Mouse (Mus musculus): ENCODE results near the gene Spata21. TPM values are rescaled to one million over a fixed set of nuclear protein-coding genes. Genes with fewer than 3 reads are reported as not detected.
A peak's percentile ranks its signal among the peaks of the same experiment; 100 is the strongest.
"Not testable (repeated sequence)": the region's sequence is repeated elsewhere in the genome, so short reads cannot be mapped to it uniquely, and the experiment has no call there.

Spata21 gene
- polyA plus RNA-seq, 1 experiment from 2014 or later: not detected

GRCm38 (mm10) chr4:141140354-141140753 lies 52.2 kb downstream of the Spata21 start:
- WGBS: 91% methylated on average over 9 of the region's 9 CpGs
- not testable (repeated sequence) for H3K36me3 ChIP-seq; H3K9me3 ChIP-seq; H3K4me2 ChIP-seq; H3K9ac ChIP-seq (replicated peaks); ATAC-seq (ENCODE audit: insufficient number of reproducible peaks, insufficient read depth, low FRiP score, low TSS enrichment, low read depth); H3K27me3 ChIP-seq; H3K4me3 ChIP-seq (replicated peaks); H3K27ac ChIP-seq
- peaks cover 27% of the 10 kb centered on the region for H3K4me1 ChIP-seq (replicated peaks)

GRCm38 (mm10) chr4:141140967-141141366 lies 52.8 kb downstream of the Spata21 start:
- Histone ChIP-seq H3K36me3 (no peaks in the 10 kb centered on the region), H3K4me1 (replicated peaks) (peaks cover 25% of the 10 kb centered on the region), H3K9me3 (no peaks in the 10 kb centered on the region), H3K27me3 (no peaks in the 10 kb centered on the region), H3K4me3 (replicated peaks) (no peak overlapping the region), H3K27ac (no peak overlapping the region), H3K9ac (replicated peaks) (no peak overlapping the region), H3K4me2 (no peak overlapping the region)
- WGBS: 91% methylated on average over 6 of the region's 6 CpGs
- ATAC-seq (ENCODE audit: insufficient number of reproducible peaks, insufficient read depth, low FRiP score, low TSS enrichment, low read depth): no peak

GRCm38 (mm10) chr4:141142285-141142811 lies 54.2 kb downstream of the Spata21 start:
- Histone ChIP-seq H3K4me3 (replicated peaks) (no peak overlapping the region), H3K9me3 (no peaks in the 10 kb centered on the region), H3K27ac (no peak overlapping the region), H3K4me2 (no peak overlapping the region; the same call in 1 of the 2 replicates), H3K4me1 (replicated peaks) (peaks cover 20% of the 10 kb centered on the region), H3K9ac (replicated peaks) (no peak overlapping the region), H3K27me3 (no peaks in the 10 kb centered on the region), H3K36me3 (no peaks in the 10 kb centered on the region)
- ATAC-seq (ENCODE audit: insufficient number of reproducible peaks, insufficient read depth, low FRiP score, low TSS enrichment, low read depth): no peak
- 23% methylated on average over 9 of the region's 9 CpGs for WGBS

- peaks cover 24% of the 10 kb centered on the region for H3K4me1 ChIP-seq (replicated peaks)
- H3K4me2 ChIP-seq; H3K36me3 ChIP-seq; H3K9ac ChIP-seq (replicated peaks); H3K27ac ChIP-seq; ATAC-seq (ENCODE audit: insufficient number of reproducible peaks, insufficient read depth, low FRiP score, low TSS enrichment, low read depth); H3K9me3 ChIP-seq; H3K4me3 ChIP-seq (replicated peaks); H3K27me3 ChIP-seq: not testable (repeated sequence)
- 88% methylated on average over 12 of the region's 16 CpGs for WGBS
Measured at GRCm38 (mm10) chr4:141145124-141145523, 57.0 kb downstream of the Spata21 start.

GRCm38 (mm10) chr4:141146491-141147033 lies 58.4 kb downstream of the Spata21 start:
- Histone ChIP-seq H3K27me3 (no peaks in the 10 kb centered on the region), H3K9ac (replicated peaks) (no peak overlapping the region), H3K4me1 (replicated peaks) (peaks cover 24% of the 10 kb centered on the region), H3K4me2 (peak overlapping the region; percentile 85), H3K36me3 (no peaks in the 10 kb centered on the region), H3K4me3 (replicated peaks) (0 out of 2 replicates have a peak overlapping the region, but pooled peaks have one; percentile 6), H3K9me3 (no peaks in the 10 kb centered on the region), H3K27ac (no peak overlapping the region)
- 92% methylated on average over 6 of the region's 6 CpGs for WGBS
- no peak for ATAC-seq (ENCODE audit: insufficient number of reproducible peaks, insufficient read depth, low FRiP score, low TSS enrichment, low read depth)

- Histone ChIP-seq H3K9ac (replicated peaks) (peak within 1 kb of the TSS; percentile 95), H3K4me3 (replicated peaks) (peak within 1 kb of the TSS; percentile 99), H3K27me3 (no peaks in the 10 kb centered on the region), H3K36me3 (no peaks in the 10 kb centered on the region), H3K9me3 (no peaks in the 10 kb centered on the region), H3K4me2 (peak within 1 kb of the TSS; percentile 85), H3K27ac (peak within 1 kb of the TSS; percentile 84), H3K4me1 (replicated peaks) (peaks cover 24% of the 10 kb centered on the region)
- 8% methylated on average over 58 of the region's 58 CpGs for WGBS
- peak; percentile 60 for ATAC-seq (ENCODE audit: insufficient number of reproducible peaks, insufficient read depth, low FRiP score, low TSS enrichment, low read depth)
Measured at GRCm38 (mm10) chr4:141147112-141148008, 59.2 kb downstream of the Spata21 start, which contains the start of gene Fbxo42. Gene Fbxo42 (plus strand): TSS chr4:141147913.

GRCm38 (mm10) chr4:141148009-141148801 lies 60.1 kb downstream of the Spata21 start:
- Histone ChIP-seq H3K9ac (replicated peaks) (peak overlapping the region; percentile 95), H3K27ac (peak overlapping the region; percentile 84), H3K36me3 (no peaks in the 10 kb centered on the region; the same call in 1 of the 2 replicates), H3K4me1 (replicated peaks) (peaks cover 20% of the 10 kb centered on the region), H3K4me3 (replicated peaks) (peak overlapping the region; percentile 99), H3K4me2 (peak overlapping the region; percentile 85), H3K9me3 (no peaks in the 10 kb centered on the region), H3K27me3 (no peaks in the 10 kb centered on the region)
- peak; percentile 72 for ATAC-seq (ENCODE audit: insufficient number of reproducible peaks, insufficient read depth, low FRiP score, low TSS enrichment, low read depth)
- WGBS: under 1% methylated on average over 62 of the region's 66 CpGs

- no peaks in the 10 kb centered on the region for H3K27me3 ChIP-seq
- no peaks in the 10 kb centered on the region; the same call in 1 of the 2 replicates for H3K36me3 ChIP-seq
- H3K9me3 ChIP-seq: no peaks in the 10 kb centered on the region
- ATAC-seq (ENCODE audit: insufficient number of reproducible peaks, insufficient read depth, low FRiP score, low TSS enrichment, low read depth): no peak
- H3K27ac ChIP-seq: no peak overlapping the region
- H3K4me2 ChIP-seq: peak overlapping the region; percentile 85
- peak overlapping the region; percentile 99 for H3K4me3 ChIP-seq (replicated peaks)
- peak overlapping the region; percentile 95 for H3K9ac ChIP-seq (replicated peaks)
- H3K4me1 ChIP-seq (replicated peaks): peaks cover 20% of the 10 kb centered on the region
- 48% methylated on average over 7 of the region's 7 CpGs for WGBS
Measured at GRCm38 (mm10) chr4:141149116-141149515, 61.0 kb downstream of the Spata21 start.

GRCm38 (mm10) chr4:141157485-141157884 lies 69.4 kb downstream of the Spata21 start:
- no peak overlapping the region for H3K27ac ChIP-seq
- H3K36me3 ChIP-seq: peaks cover 5% of the 10 kb centered on the region
- WGBS: 82% methylated on average over 4 of the region's 4 CpGs
- no peak for ATAC-seq (ENCODE audit: insufficient number of reproducible peaks, insufficient read depth, low FRiP score, low TSS enrichment, low read depth)
- no peak overlapping the region for H3K9ac ChIP-seq (replicated peaks)
- no peak overlapping the region for H3K4me2 ChIP-seq
- peaks cover 13% of the 10 kb centered on the region for H3K4me1 ChIP-seq (replicated peaks)
- no peak overlapping the region for H3K4me3 ChIP-seq (replicated peaks)
- H3K9me3 ChIP-seq: no peaks in the 10 kb centered on the region
- H3K27me3 ChIP-seq: no peaks in the 10 kb centered on the region

GRCm38 (mm10) chr4:141158609-141159008 lies 70.5 kb downstream of the Spata21 start:
- WGBS: 84% methylated on average over 2 of the region's 2 CpGs
- ATAC-seq (ENCODE audit: insufficient number of reproducible peaks, insufficient read depth, low FRiP score, low TSS enrichment, low read depth): no peak
- no peak overlapping the region for H3K4me2 ChIP-seq
- no peaks in the 10 kb centered on the region for H3K9me3 ChIP-seq
- H3K4me3 ChIP-seq (replicated peaks): no peak overlapping the region
- H3K27ac ChIP-seq: peak overlapping the region; percentile 54; the same call in 1 of the 2 replicates
- H3K9ac ChIP-seq (replicated peaks): no peak overlapping the region
- H3K4me1 ChIP-seq (replicated peaks): peaks cover 13% of the 10 kb centered on the region
- peaks cover 12% of the 10 kb centered on the region for H3K36me3 ChIP-seq
- H3K27me3 ChIP-seq: no peaks in the 10 kb centered on the region
